Mouse (Mus musculus) lung, adult 2 months (tissue): Measurements from ENCODE around the gene Dhx57.

ENCODE experiments used
- CTCF ChIP-seq: fragments of 200-500 bp; IDR thresholded peaks from 2 replicates; pipeline ENCODE4 v1.5.1; 2011; ENCODE audit warnings: mild to moderate bottlenecking, low read length, control low read depth; ENCODE audit not compliant: insufficient read depth
- POLR2A ChIP-seq: fragments of 200-500 bp; IDR thresholded peaks from 2 replicates; pipeline ENCODE4 v1.6.1; 2011; ENCODE audit warnings: low read depth, mild to moderate bottlenecking, control low read depth, low read length, borderline replicate concordance; ENCODE audit errors: extremely low read depth

DNA sequence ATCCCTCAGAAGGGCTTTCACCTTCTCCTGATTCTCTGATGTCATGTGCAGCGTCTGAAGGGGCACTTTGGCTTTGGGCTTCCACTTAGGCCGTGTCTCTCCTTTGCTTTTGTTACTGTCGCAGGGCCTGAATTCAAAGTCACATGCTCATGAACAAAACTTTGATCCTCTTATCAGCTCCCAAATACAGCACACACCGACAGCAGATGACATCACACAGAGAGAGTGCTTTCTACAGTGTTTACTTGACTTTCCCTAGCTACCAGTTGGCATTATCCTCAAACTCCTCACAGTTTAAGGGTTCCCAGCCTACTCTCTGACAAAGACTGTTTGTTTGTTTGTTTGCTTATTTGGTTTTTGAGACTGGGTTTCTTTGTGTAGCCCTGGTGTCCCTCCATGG is 12.0 kb downstream of the Dhx57 start:
- TF ChIP-seq CTCF (no peak), POLR2A (no peak)
